Mouse (Mus musculus) neural tube, embryonic 11.5 days (tissue): Measurements from ENCODE around the gene Gm11733. TPM values are rescaled to one million over a fixed set of nuclear protein-coding genes. Genes with fewer than 3 reads are reported as not detected.

Experiments used
- ATAC-seq: fragments of 200-750 bp; cut with Nextera tagmentation; 2 replicates; pipeline ENCODE4 v1.8.0; 2017; ENCODE audit warnings: moderate number of reproducible peaks, mild to moderate bottlenecking, moderate TSS enrichment, moderate library complexity; ENCODE audit not compliant: insufficient read depth, low FRiP score, low TSS enrichment
- DNase-seq: peaks from one replicate; pipeline ENCODE4 v3.0.0-alpha.2; 2015; ENCODE audit warnings: low spot score
- H3K27ac ChIP-seq: fragments of 300-500 bp; sonication (generic); 2 replicates; pipeline ENCODE4 v1.5.1; 2014; ENCODE audit warnings: low read depth, mild to moderate bottlenecking, low read length
- H3K27me3 ChIP-seq: fragments of 300-500 bp; sonication (generic); 2 replicates; pipeline ENCODE4 v1.6.1; 2014; ENCODE audit warnings: mild to moderate bottlenecking, low read length, mixed read lengths; ENCODE audit not compliant: control insufficient read depth, insufficient read depth
- H3K36me3 ChIP-seq: fragments of 300-500 bp; sonication (generic); 2 replicates; pipeline ENCODE4 v1.6.1; 2014; ENCODE audit warnings: mild to moderate bottlenecking, low read length, moderate library complexity, mixed read lengths; ENCODE audit not compliant: control insufficient read depth, insufficient read depth
- H3K4me1 ChIP-seq: fragments of 300-500 bp; sonication (generic); 2 replicates; pipeline ENCODE4 v1.6.1; 2014; ENCODE audit warnings: low read length, mixed read lengths; ENCODE audit not compliant: control insufficient read depth, insufficient read depth
- H3K4me2 ChIP-seq: fragments of 300-500 bp; sonication (generic); 2 replicates; pipeline ENCODE4 v1.6.1; 2014; ENCODE audit warnings: low read depth, mild to moderate bottlenecking, moderate library complexity
- H3K4me3 ChIP-seq: fragments of 300-500 bp; sonication (generic); 2 replicates; pipeline ENCODE4 v1.5.1; 2014; ENCODE audit warnings: low read depth, low read length
- H3K9ac ChIP-seq: fragments of 300-500 bp; sonication (generic); 2 replicates; pipeline ENCODE4 v1.6.1; 2014; ENCODE audit warnings: mild to moderate bottlenecking, low read length
- H3K9me3 ChIP-seq: fragments of 300-500 bp; sonication (generic); 2 replicates; pipeline ENCODE4 v1.6.1; 2016; ENCODE audit warnings: low read length; ENCODE audit not compliant: control insufficient read depth
- WGBS: fragments of 180-500 bp; shearing (Covaris S2); extraction: QIAGEN DNeasy Blood & Tissue Kit; methylation state at CpG from one replicate; pipeline ENCODE4 v1.1.7; 2014; 5-methylcytosine and 5-hydroxymethylcytosine counted together
- polyA plus RNA-seq: library from polyadenylated mRNA; unstranded; fragments of >200 nt; fragmentation: Nextera tagmentation; extraction: Ambion mirVana; gene quantifications from 2 replicates; pipeline ENCODE4 v1.2.1, GENCODE M21; 2014

Gm11733 gene
- polyA plus RNA-seq, 1 experiment from 2014 or later, result not detected

DNA sequence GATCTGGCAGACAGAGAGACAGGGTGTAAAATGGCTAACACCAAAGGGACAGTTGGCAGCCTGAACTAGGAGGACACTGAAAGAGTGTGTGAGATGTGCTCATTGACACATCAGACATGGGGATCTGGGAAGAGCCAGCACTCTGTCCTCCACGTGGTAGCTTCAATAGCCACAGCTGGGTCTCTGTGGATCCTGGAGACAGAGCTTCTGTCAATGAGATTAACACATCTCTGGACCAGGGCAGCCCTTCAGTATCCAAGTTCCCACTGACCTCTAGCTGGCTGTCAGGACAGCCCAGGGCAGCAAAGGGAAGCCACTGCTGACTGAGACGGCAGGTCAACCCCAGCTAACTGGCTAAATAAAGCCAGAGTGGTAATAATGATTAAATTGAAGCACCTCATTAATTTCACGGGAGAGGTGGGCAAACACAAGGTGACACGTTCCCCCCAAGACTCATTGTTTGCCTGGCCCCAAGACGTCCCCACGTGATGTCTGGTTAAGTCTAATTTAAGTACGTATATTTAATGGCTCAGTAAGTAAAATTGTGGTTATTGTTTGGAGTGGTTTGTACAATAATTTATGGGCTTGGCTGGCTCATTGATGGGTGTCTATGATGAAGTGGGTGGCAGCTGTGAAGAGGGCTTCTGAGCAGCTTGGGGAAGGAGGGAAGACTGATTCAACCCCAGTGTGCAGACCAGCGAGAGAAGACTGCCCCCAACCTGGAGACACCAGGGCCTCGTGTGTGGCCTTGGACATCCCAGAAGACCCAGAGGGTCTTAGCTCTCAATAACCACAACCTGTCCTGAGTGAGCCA, 51.5 kb downstream of the Gm11733 start:
- H3K27me3 ChIP-seq, result no peaks in the 10 kb centered on the region
- 53% methylated on average over 9 of the region's 9 CpGs for WGBS
- peaks cover 4% of the 10 kb centered on the region for H3K4me1 ChIP-seq
- no peak for DNase-seq
- no peak for ATAC-seq
- no peak overlapping the region for H3K27ac ChIP-seq
- no peak overlapping the region for H3K4me3 ChIP-seq
- no peak overlapping the region for H3K4me2 ChIP-seq
- H3K9ac ChIP-seq, result no peak overlapping the region
- H3K36me3 ChIP-seq, result 0 out of 2 replicates have a peak, but pooled peaks cover 2% of the 10 kb centered on the region
- H3K9me3 ChIP-seq, result no peaks in the 10 kb centered on the region

DNA sequence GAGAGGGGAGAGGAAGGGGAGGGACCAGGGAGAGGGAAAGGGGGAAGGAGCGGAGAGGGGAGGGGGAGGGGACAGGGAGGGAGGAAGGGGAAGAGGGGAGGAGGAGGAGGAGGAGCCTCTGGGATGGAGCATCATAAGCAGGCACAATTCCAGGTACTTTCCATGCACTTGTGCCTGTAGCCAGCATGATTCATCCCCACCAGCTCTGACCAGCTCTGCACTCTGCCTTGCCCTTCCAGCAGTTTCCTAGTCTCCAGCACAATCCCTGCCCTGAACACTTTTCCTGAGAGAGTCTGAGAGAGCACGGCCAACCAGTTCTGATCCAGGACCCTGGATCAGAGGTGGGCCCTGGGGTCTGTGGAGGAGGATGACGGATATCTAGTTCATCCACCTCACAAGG, 52.4 kb downstream of the Gm11733 start:
- no peak overlapping the region for H3K9ac ChIP-seq
- DNase-seq, result no peak
- H3K27me3 ChIP-seq, result no peaks in the 10 kb centered on the region
- no peak for ATAC-seq
- 0 out of 2 replicates have a peak, but pooled peaks cover 2% of the 10 kb centered on the region for H3K36me3 ChIP-seq
- no peak overlapping the region for H3K4me2 ChIP-seq
- no peaks in the 10 kb centered on the region for H3K9me3 ChIP-seq
- peaks cover 10% of the 10 kb centered on the region for H3K4me1 ChIP-seq
- H3K27ac ChIP-seq, result no peak overlapping the region
- no peak overlapping the region for H3K4me3 ChIP-seq
- 59% methylated on average over 3 of the region's 3 CpGs for WGBS

Other genes starting within 250 kb of the Gm11733 start
- gene Tnrc6c, start 169.9 kb downstream of the Gm11733 start, polyA plus RNA-seq, result 17.1 and 18.2 TPM in 2 replicates